Mouse (Mus musculus) MEL (cell line): ENCODE measurements around the gene Fbxw16. TPM values are rescaled to one million over a fixed set of nuclear protein-coding genes. Genes with fewer than 3 reads are reported as not detected.
"Not testable (repeated sequence)": the region's sequence is repeated elsewhere in the genome, so short reads cannot be mapped to it uniquely, and the experiment has no call there.

Experiments
- DNase-seq: peaks from one replicate; pipeline ENCODE4 v3.0.0; 2011; ENCODE audit warnings: low read depth, low spot score
- H3K27ac ChIP-seq: 2 replicates; pipeline ENCODE4 v1.5.1; 2012; ENCODE audit warnings: low read depth, mild to moderate bottlenecking, control low read depth, low read length, moderate library complexity; ENCODE audit not compliant: control insufficient read depth
- H3K27me3 ChIP-seq, 2 experiments: fragments of 150-350 bp in 1 of 2; sonication (generic) in 1 of 2; 2 replicates each; pipeline ENCODE4 v1.6.1; 2012; ENCODE audit warnings: low read length in 2 of 2, mild to moderate bottlenecking in 2 of 2, improper control_type of control experiment in 1 of 2, moderate library complexity in 1 of 2; ENCODE audit not compliant: insufficient read depth in 2 of 2, control insufficient read depth in 1 of 2
- H3K36me3 ChIP-seq, 2 experiments: 2 replicates each; pipeline ENCODE4 v1.6.1; 2012 to 2014; ENCODE audit warnings: low read length in 2 of 2, improper control_type of control experiment in 1 of 2, inconsistent platforms in 1 of 2, mild to moderate bottlenecking in 1 of 2; ENCODE audit not compliant: insufficient read depth in 2 of 2, control insufficient read depth in 1 of 2
- H3K4me1 ChIP-seq, 2 experiments: fragments of 150-350 bp in 1 of 2; sonication (generic) in 1 of 2; 2 replicates each; pipeline ENCODE4 v1.6.1; 2012; ENCODE audit warnings: low read length in 2 of 2, improper control_type of control experiment in 1 of 2, mild to moderate bottlenecking in 1 of 2; ENCODE audit not compliant: insufficient read depth in 2 of 2, control insufficient read depth in 1 of 2
- H3K4me3 ChIP-seq, 2 experiments: fragments of 150-350 bp in 1 of 2; sonication (generic) in 1 of 2; 2 replicates each; pipeline ENCODE4 v1.5.1; 2012; ENCODE audit warnings: low read depth in 2 of 2, low read length in 2 of 2, mild to moderate bottlenecking in 2 of 2, moderate library complexity in 2 of 2, control low read depth in 1 of 2, improper control_type of control experiment in 1 of 2; ENCODE audit not compliant: control insufficient read depth in 1 of 2, insufficient read depth in 1 of 2
- H3K79me2 ChIP-seq: 2 replicates; pipeline ENCODE4 v1.6.1; 2012; ENCODE audit warnings: mild to moderate bottlenecking, low read length, moderate library complexity; ENCODE audit not compliant: control insufficient read depth, poor library complexity, insufficient read depth
- H3K9ac ChIP-seq: 2 replicates; pipeline ENCODE4 v1.6.1; 2012; ENCODE audit warnings: low read depth, mild to moderate bottlenecking, control low read depth, low read length, moderate library complexity; ENCODE audit not compliant: control insufficient read depth, poor library complexity, severe bottlenecking
- H3K9me3 ChIP-seq: fragments of 150-350 bp; sonication (generic); replicated peaks from 2 replicates; pipeline ENCODE4 v1.6.1; 2012; ENCODE audit warnings: mild to moderate bottlenecking, low read length, improper control_type of control experiment, moderate library complexity; ENCODE audit not compliant: insufficient read depth
- BHLHE40 ChIP-seq: IDR thresholded peaks from 2 replicates; pipeline ENCODE4 v1.6.1; 2012; ENCODE audit warnings: low read depth, mild to moderate bottlenecking, inconsistent platforms, low read length, improper control_type of control experiment, borderline replicate concordance
- CHD1 ChIP-seq: IDR thresholded peaks from 2 replicates; pipeline ENCODE4 v1.6.1; 2012; ENCODE audit warnings: low read depth, mild to moderate bottlenecking, inconsistent platforms, low read length, improper control_type of control experiment
- CTCF ChIP-seq, 3 experiments: IDR thresholded peaks in 2 of 3; conservative IDR thresholded peaks in 1 of 3; 2 replicates each; pipeline ENCODE4 v1.5.1; 2011 to 2012; ENCODE audit warnings: low read length in 3 of 3, low read depth in 2 of 3, mild to moderate bottlenecking in 2 of 3, improper control_type of control experiment in 1 of 3, inconsistent platforms in 1 of 3, mixed read lengths in 1 of 3, moderate library complexity in 1 of 3; ENCODE audit not compliant: control insufficient read depth in 1 of 3, insufficient read depth in 1 of 3, poor library complexity in 1 of 3, severe bottlenecking in 1 of 3
- EP300 ChIP-seq, 2 experiments: IDR thresholded peaks; 2 replicates each; pipeline ENCODE4 v1.6.1; 2011; ENCODE audit warnings: improper control_type of control experiment in 2 of 2, low read length in 2 of 2, low read depth in 1 of 2, mild to moderate bottlenecking in 1 of 2
- ETS1 ChIP-seq: IDR thresholded peaks from 2 replicates; pipeline ENCODE4 v1.6.1; 2012; ENCODE audit warnings: low read depth, mild to moderate bottlenecking, inconsistent platforms, low read length, improper control_type of control experiment, moderate library complexity
- GABPA ChIP-seq: IDR thresholded peaks from 2 replicates; pipeline ENCODE4 v1.6.1; 2012; ENCODE audit warnings: low read depth, mild to moderate bottlenecking, inconsistent platforms, low read length, improper control_type of control experiment, moderate library complexity
- GATA1 ChIP-seq: IDR thresholded peaks from 2 replicates; pipeline ENCODE4 v1.6.1; 2011; ENCODE audit warnings: low read depth, low read length, improper control_type of control experiment
- HCFC1 ChIP-seq: IDR thresholded peaks from 2 replicates; pipeline ENCODE4 v1.6.1; 2012; ENCODE audit warnings: low read depth, mild to moderate bottlenecking, inconsistent platforms, low read length, improper control_type of control experiment, moderate library complexity
- MAFK ChIP-seq: IDR thresholded peaks from 2 replicates; pipeline ENCODE4 v1.6.1; 2011; ENCODE audit warnings: low read depth, mild to moderate bottlenecking, low read length, improper control_type of control experiment, borderline replicate concordance
- MAX ChIP-seq: IDR thresholded peaks from 2 replicates; pipeline ENCODE4 v1.6.1; 2011; ENCODE audit warnings: low read length, improper control_type of control experiment
- MAZ ChIP-seq: IDR thresholded peaks from 2 replicates; pipeline ENCODE4 v1.6.1; 2012; ENCODE audit warnings: low read depth, mild to moderate bottlenecking, inconsistent platforms, low read length, improper control_type of control experiment
- MEF2A ChIP-seq: IDR thresholded peaks from 2 replicates; pipeline ENCODE4 v1.6.1; 2014; ENCODE audit warnings: low read depth, mild to moderate bottlenecking, inconsistent platforms, low read length, improper control_type of control experiment; ENCODE audit not compliant: poor library complexity, insufficient replicate concordance, severe bottlenecking; ENCODE audit errors: extremely low read depth
- MXI1 ChIP-seq: IDR thresholded peaks from 2 replicates; pipeline ENCODE4 v1.6.1; 2011; ENCODE audit warnings: mild to moderate bottlenecking, low read depth, low read length, improper control_type of control experiment
- MYC ChIP-seq: IDR thresholded peaks from 2 replicates; pipeline ENCODE4 v1.6.1; 2011; ENCODE audit warnings: low read depth, mild to moderate bottlenecking, low read length, improper control_type of control experiment, moderate library complexity
- NELFE ChIP-seq: IDR thresholded peaks from 2 replicates; pipeline ENCODE4 v1.6.1; 2011; ENCODE audit warnings: low read depth, low read length, improper control_type of control experiment
- POLR2A ChIP-seq, 2 experiments: IDR thresholded peaks; 2 replicates each; pipeline ENCODE4 v1.6.1; 2011 to 2012; ENCODE audit warnings: low read length in 2 of 2, mild to moderate bottlenecking in 2 of 2, control low read depth in 1 of 2, improper control_type of control experiment in 1 of 2, low read depth in 1 of 2, moderate library complexity in 1 of 2; ENCODE audit not compliant: control insufficient read depth in 1 of 2, insufficient read depth in 1 of 2, poor library complexity in 1 of 2
- POLR2AphosphoS5 ChIP-seq: IDR thresholded peaks from 2 replicates; pipeline ENCODE4 v1.6.1; 2012; ENCODE audit warnings: low read depth, borderline replicate concordance, mild to moderate bottlenecking, inconsistent platforms, low read length, moderate library complexity, mixed read lengths
- RAD21 ChIP-seq: IDR thresholded peaks from 2 replicates; pipeline ENCODE4 v1.6.1; 2011; ENCODE audit warnings: mild to moderate bottlenecking, low read depth, low read length, improper control_type of control experiment
- SIN3A ChIP-seq: IDR thresholded peaks from 2 replicates; pipeline ENCODE4 v1.6.1; 2012; ENCODE audit warnings: low read length, improper control_type of control experiment, inconsistent platforms
- SMC3 ChIP-seq: IDR thresholded peaks from 2 replicates; pipeline ENCODE4 v1.6.1; 2011; ENCODE audit warnings: low read depth, low read length, improper control_type of control experiment
- TAL1 ChIP-seq: IDR thresholded peaks from 2 replicates; pipeline ENCODE4 v1.6.1; 2012; ENCODE audit warnings: mild to moderate bottlenecking, inconsistent platforms, low read length, moderate library complexity, mixed read lengths
- USF1 ChIP-seq: IDR thresholded peaks from 2 replicates; pipeline ENCODE4 v1.6.1; 2014; ENCODE audit warnings: low read depth, mild to moderate bottlenecking, inconsistent platforms, low read length, improper control_type of control experiment, moderate library complexity
- USF2 ChIP-seq, 2 experiments: IDR thresholded peaks; 2 replicates each; pipeline ENCODE4 v1.6.1; 2011 to 2012; ENCODE audit warnings: improper control_type of control experiment in 2 of 2, low read length in 2 of 2, borderline replicate concordance in 1 of 2, inconsistent platforms in 1 of 2, low read depth in 1 of 2, mild to moderate bottlenecking in 1 of 2; ENCODE audit not compliant: insufficient read depth in 1 of 2
- ZKSCAN1 ChIP-seq: IDR thresholded peaks from 2 replicates; pipeline ENCODE4 v1.6.1; 2012; ENCODE audit warnings: low read depth, mild to moderate bottlenecking, inconsistent platforms, low read length, improper control_type of control experiment, moderate library complexity
- ZMIZ1 ChIP-seq: IDR thresholded peaks from 2 replicates; pipeline ENCODE4 v1.6.1; 2012; ENCODE audit warnings: low read depth, mild to moderate bottlenecking, inconsistent platforms, low read length, improper control_type of control experiment, moderate library complexity
- ZNF384 ChIP-seq: IDR thresholded peaks from 2 replicates; pipeline ENCODE4 v1.6.1; 2012; ENCODE audit warnings: low read depth, mild to moderate bottlenecking, inconsistent platforms, low read length, improper control_type of control experiment
- polyA plus RNA-seq, 2 experiments: library from polyadenylated mRNA; stranded (reverse) in 1 of 2; unstranded in 1 of 2; fragments of >175 nt in 1 of 2; fragments of >200 nt in 1 of 2; gene quantifications; 2 replicates each; pipeline versions ENCODE4 v1.2.1 to v1.2.4; 2012; ENCODE audit warnings: low replicate concordance in 2 of 2, low read depth in 1 of 2; ENCODE audit not compliant: insufficient read length in 2 of 2, insufficient read depth in 1 of 2, missing spikeins in 1 of 2
- total RNA-seq: library from RNA; depleted of rRNA; stranded (reverse); fragments of 300-350 nt; gene quantifications from 2 replicates; pipeline ENCODE4 v1.2.3, GENCODE M21; 2012; rRNA removed

Gene Fbxw16
- total RNA-seq (not detected in 2 replicates), polyA plus RNA-seq (not detected)

DNA sequence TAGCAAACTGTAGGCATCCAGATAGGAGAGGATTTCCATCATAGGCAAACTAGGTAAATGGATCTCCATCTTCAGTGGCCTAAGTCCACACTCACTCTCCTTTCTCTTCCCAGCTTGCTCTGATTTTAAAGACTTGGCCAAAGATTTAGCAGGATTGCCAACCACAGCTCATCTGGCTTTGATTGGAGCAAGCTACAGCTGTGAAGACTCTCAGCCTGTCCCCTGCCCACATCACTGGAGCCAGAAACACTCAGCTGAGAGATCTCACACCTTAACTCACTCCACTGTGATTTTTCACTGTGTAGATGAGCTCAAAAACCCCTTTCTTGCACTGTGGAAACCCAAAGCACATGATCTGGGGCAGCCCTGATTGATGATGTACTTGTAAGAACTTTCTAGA is at the start of gene Fbxw16:
Fbxw16 (minus strand) TSS at position 101 of the 400 bp plus-strand sequence.
- Histone ChIP-seq H3K36me3 (no peaks in the 10 kb centered on the region), H3K9me3 (no peaks in the 10 kb centered on the region), H3K79me2 (no peaks in the 10 kb centered on the region), H3K9ac (no peak within 1 kb of the TSS), H3K4me1 (no peaks in the 10 kb centered on the region), H3K27ac (no peak within 1 kb of the TSS), H3K4me3 (no peak within 1 kb of the TSS), H3K27me3 (no peaks in the 10 kb centered on the region)
- DNase-seq = no peak
- TF ChIP-seq CTCF (IDR thresholded peaks at IDR 0.05 in 2 of 3, conservative IDR thresholded peaks at IDR 0.05 in 1 of 3; ENCODE audit: control insufficient read depth in 1 of 3, insufficient read depth in 1 of 3, low read depth in 2 of 3, low read length in 3 of 3, poor library complexity in 1 of 3, severe bottlenecking in 1 of 3) (no peak), MXI1 (no peak), MAZ (no peak), BHLHE40 (no peak), NELFE (no peak), ZKSCAN1 (no peak), MAX (no peak), GABPA (no peak), EP300 (IDR thresholded peaks at IDR 0.05; ENCODE audit: low read depth in 1 of 2, low read length in 2 of 2) (no peak), TAL1 (no peak), POLR2A (IDR thresholded peaks at IDR 0.05; ENCODE audit: control insufficient read depth in 1 of 2, insufficient read depth in 1 of 2, low read depth in 1 of 2, low read length in 2 of 2, poor library complexity in 1 of 2) (no peak), RAD21 (no peak), CHD1 (no peak)

DNA sequence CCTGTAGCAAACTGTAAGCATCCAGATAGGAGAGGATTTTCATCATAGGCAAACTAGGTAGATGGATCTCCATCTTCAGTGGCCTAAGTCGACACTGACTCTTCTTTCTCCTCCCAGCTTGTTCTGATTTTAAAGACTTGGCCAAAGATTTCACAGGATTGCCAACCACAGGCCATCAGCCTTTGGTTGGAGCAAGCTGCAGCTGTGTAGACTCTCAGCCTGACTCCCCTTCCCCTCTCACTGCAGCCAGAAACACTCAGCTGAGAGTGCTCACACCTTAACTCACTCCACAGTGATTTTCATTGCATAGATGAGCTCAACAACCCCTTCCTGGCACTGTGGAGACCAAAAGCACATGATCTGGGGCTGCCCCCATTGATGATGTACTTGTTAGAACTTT is 46.8 kb upstream of the Fbxw16 start, which contains the start of gene Fbxw19:
Fbxw19 (minus strand) TSS at position 101 of the 400 bp plus-strand sequence.
- H3K79me2 ChIP-seq, H3K9ac ChIP-seq, H3K36me3 ChIP-seq, H3K27me3 ChIP-seq, H3K9me3 ChIP-seq, H3K4me1 ChIP-seq, H3K27ac ChIP-seq, H3K4me3 ChIP-seq, DNase-seq: not testable (repeated sequence)

DNA sequence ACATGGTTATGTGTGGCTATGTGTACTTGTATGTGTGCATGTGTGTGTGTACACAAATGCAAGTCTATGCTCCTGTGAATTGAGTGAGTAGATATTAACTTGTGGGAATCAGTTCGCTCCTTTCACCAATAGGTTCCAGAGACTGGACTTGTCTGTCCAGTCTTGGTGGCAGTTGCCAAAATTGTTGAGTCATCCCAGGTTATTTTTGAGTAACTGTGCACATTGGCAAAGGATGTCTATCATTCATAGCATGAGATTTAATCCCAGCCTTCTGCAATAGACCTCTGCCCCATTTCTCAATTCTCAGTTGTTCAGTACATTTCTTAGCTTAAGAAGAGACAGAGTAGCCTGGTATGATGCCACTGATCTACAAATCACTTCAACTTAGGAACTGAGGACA is 16.0 kb downstream of the Fbxw16 start:
- no peaks in the 10 kb centered on the region for H3K4me1 ChIP-seq
- no peaks in the 10 kb centered on the region for H3K27me3 ChIP-seq
- H3K4me3 ChIP-seq = no peak overlapping the region
- no peaks in the 10 kb centered on the region for H3K9me3 ChIP-seq
- H3K79me2 ChIP-seq = no peaks in the 10 kb centered on the region
- DNase-seq = no peak
- H3K36me3 ChIP-seq = no peaks in the 10 kb centered on the region
- no peak overlapping the region for H3K9ac ChIP-seq
- no peak overlapping the region for H3K27ac ChIP-seq
- no peak for TF ChIP-seq HCFC1
- no peak for TF ChIP-seq SIN3A
- no peak for TF ChIP-seq MAZ
- no peak for TF ChIP-seq USF1
- TF ChIP-seq MYC = no peak
- no peak for TF ChIP-seq MAX
- TF ChIP-seq MXI1 = no peak
- no peak for TF ChIP-seq MAFK
- TF ChIP-seq NELFE = no peak
- TF ChIP-seq GATA1 = no peak
- TF ChIP-seq USF2 (IDR thresholded peaks at IDR 0.05; ENCODE audit: borderline replicate concordance in 1 of 2, insufficient read depth in 1 of 2, low read depth in 1 of 2, low read length in 2 of 2) = no peak
- no peak for TF ChIP-seq POLR2A (IDR thresholded peaks at IDR 0.05; ENCODE audit: control insufficient read depth in 1 of 2, insufficient read depth in 1 of 2, low read depth in 1 of 2, low read length in 2 of 2, poor library complexity in 1 of 2)
- TF ChIP-seq ZMIZ1 = no peak
- no peak for TF ChIP-seq MEF2A
- TF ChIP-seq POLR2AphosphoS5 = no peak
- TF ChIP-seq SMC3 = no peak
- no peak for TF ChIP-seq ZNF384
- TF ChIP-seq ETS1 = no peak
